Mouse (Mus musculus) thymus, adult 2 months (tissue): ENCODE data around the gene Lhfp. TPM values are rescaled to one million over a fixed set of nuclear protein-coding genes. Genes with fewer than 3 reads are reported as not detected.
"Not testable (repeated sequence)": the region's sequence is repeated elsewhere in the genome, so short reads cannot be mapped to it uniquely, and the experiment has no call there.

Experiments used
- DNase-seq: peaks from one replicate; pipeline ENCODE4 v3.0.0; 2021
- H3K27ac ChIP-seq: fragments of 200-500 bp; 2 replicates; pipeline ENCODE4 v1.5.1; 2012; ENCODE audit warnings: low read length, control low read depth; ENCODE audit not compliant: control insufficient read depth, insufficient read depth
- H3K27me3 ChIP-seq: fragments of 200-500 bp; 2 replicates; pipeline ENCODE4 v1.6.1; 2012; ENCODE audit warnings: mild to moderate bottlenecking, low read length, moderate library complexity, mixed read lengths; ENCODE audit not compliant: control insufficient read depth, insufficient read depth
- H3K36me3 ChIP-seq: fragments of 200-500 bp; 2 replicates; pipeline ENCODE4 v1.6.1; 2012; ENCODE audit warnings: mild to moderate bottlenecking, low read length, moderate library complexity; ENCODE audit not compliant: control insufficient read depth, insufficient read depth
- H3K4me1 ChIP-seq: fragments of 200-500 bp; replicated peaks from 2 replicates; pipeline ENCODE4 v1.6.1; 2012; ENCODE audit warnings: low read length; ENCODE audit not compliant: control insufficient read depth, insufficient read depth
- H3K4me3 ChIP-seq: fragments of 200-500 bp; 2 replicates; pipeline ENCODE4 v1.5.1; 2012; ENCODE audit warnings: mild to moderate bottlenecking, low read length, control low read depth, moderate library complexity; ENCODE audit not compliant: control insufficient read depth, insufficient read depth
- CTCF ChIP-seq: fragments of 200-500 bp; IDR thresholded peaks from 2 replicates; pipeline ENCODE4 v1.5.1; 2012; ENCODE audit warnings: mild to moderate bottlenecking, control low read depth, low read length, moderate library complexity, borderline replicate concordance; ENCODE audit not compliant: control insufficient read depth, poor library complexity, insufficient read depth; ENCODE audit errors: extremely low read depth
- POLR2A ChIP-seq: fragments of 200-500 bp; IDR thresholded peaks from 2 replicates; pipeline ENCODE4 v1.6.1; 2012; ENCODE audit warnings: mild to moderate bottlenecking, low read length, control low read depth, moderate library complexity; ENCODE audit not compliant: control insufficient read depth, poor library complexity, insufficient read depth; ENCODE audit errors: extremely low read depth
- WGBS: fragments of 180-500 bp; shearing (Covaris S2); methylation state at CpG from one replicate; pipeline ENCODE4 v1.1.7; 2018; 5-methylcytosine and 5-hydroxymethylcytosine counted together
- polyA plus RNA-seq: library from polyadenylated mRNA; depleted of rRNA; stranded (reverse); fragments of >200 nt; gene quantifications from 2 replicates; pipeline ENCODE4 v1.2.3, GENCODE M21; 2012

Lhfp gene
- polyA plus RNA-seq, 1 experiment: 18.7 TPM

- no peak for DNase-seq
- Histone ChIP-seq H3K27ac (no peak overlapping the region), H3K4me1 (no peaks in the 10 kb centered on the region), H3K36me3 (no peaks in the 10 kb centered on the region), H3K4me3 (no peak overlapping the region), H3K27me3 (no peaks in the 10 kb centered on the region)
- TF ChIP-seq CTCF: no peak
- TF ChIP-seq POLR2A: no peak
- 28% methylated on average over 7 of the region's 7 CpGs for WGBS
Measured at GRCm38 (mm10) chr3:53258657-53259158, 217.4 kb downstream of the Lhfp start.

- DNase-seq: no peak
- Histone ChIP-seq H3K27ac (no peak overlapping the region), H3K4me3 (no peak overlapping the region), H3K4me1 (no peaks in the 10 kb centered on the region), H3K27me3 (no peaks in the 10 kb centered on the region), H3K36me3 (no peaks in the 10 kb centered on the region)
- 89% methylated on average over 6 of the region's 6 CpGs for WGBS
- TF ChIP-seq CTCF: no peak
- no peak for TF ChIP-seq POLR2A
Measured at GRCm38 (mm10) chr3:53266116-53266515, 224.8 kb downstream of the Lhfp start.

- 93% methylated on average over 3 of the region's 3 CpGs for WGBS
- no peak for DNase-seq
- Histone ChIP-seq H3K4me3 (no peak overlapping the region), H3K36me3 (no peaks in the 10 kb centered on the region), H3K27ac (no peak overlapping the region), H3K27me3 (no peaks in the 10 kb centered on the region), H3K4me1 (no peaks in the 10 kb centered on the region)
- no peak for TF ChIP-seq POLR2A
- TF ChIP-seq CTCF: no peak
Measured at GRCm38 (mm10) chr3:53267046-53267445, 225.7 kb downstream of the Lhfp start.

- Histone ChIP-seq H3K27me3 (no peaks in the 10 kb centered on the region), H3K4me1 (no peaks in the 10 kb centered on the region), H3K27ac (no peak overlapping the region), H3K36me3 (no peaks in the 10 kb centered on the region), H3K4me3 (no peak overlapping the region)
- DNase-seq: no peak
- 94% methylated on average over 3 of the region's 3 CpGs for WGBS
- TF ChIP-seq POLR2A: no peak
- no peak for TF ChIP-seq CTCF
Measured at GRCm38 (mm10) chr3:53273220-53273619, 231.9 kb downstream of the Lhfp start.

- Histone ChIP-seq H3K4me1 (no peaks in the 10 kb centered on the region), H3K27ac (no peak overlapping the region), H3K27me3 (no peaks in the 10 kb centered on the region), H3K4me3 (no peak overlapping the region), H3K36me3 (no peaks in the 10 kb centered on the region)
- WGBS: 89% methylated on average over 2 of the region's 2 CpGs
- no peak for TF ChIP-seq POLR2A
- TF ChIP-seq CTCF: no peak
- no peak for DNase-seq
Measured at GRCm38 (mm10) chr3:53277993-53278392, 236.7 kb downstream of the Lhfp start.

GRCm38 (mm10) chr3:53282005-53282404 is 240.7 kb downstream of the Lhfp start:
- DNase-seq, H3K36me3 ChIP-seq, H3K27ac ChIP-seq, H3K27me3 ChIP-seq, H3K4me3 ChIP-seq, H3K4me1 ChIP-seq: not testable (repeated sequence)
- 93% methylated on average over 3 of the region's 3 CpGs for WGBS

- no peaks in the 10 kb centered on the region for H3K27me3 ChIP-seq
- WGBS: 88% methylated on average over 5 of the region's 5 CpGs
- no peak overlapping the region for H3K4me3 ChIP-seq
- TF ChIP-seq CTCF: no peak
- H3K4me1 ChIP-seq: no peaks in the 10 kb centered on the region
- H3K36me3 ChIP-seq: no peaks in the 10 kb centered on the region
- no peak overlapping the region for H3K27ac ChIP-seq
- DNase-seq: no peak
Measured at GRCm38 (mm10) chr3:53284023-53284422, 242.7 kb downstream of the Lhfp start.
